Mouse (Mus musculus): ENCODE measurements around the gene Fundc2. TPM values are rescaled to one million over a fixed set of nuclear protein-coding genes. Genes with fewer than 3 reads are reported as not detected.

The Fundc2 gene
- polyA plus RNA-seq (2015; fragmentation: Nextera tagmentation; extraction: Ambion mirVana): 29.5 and 33.5 TPM in 2 replicates

DNA sequence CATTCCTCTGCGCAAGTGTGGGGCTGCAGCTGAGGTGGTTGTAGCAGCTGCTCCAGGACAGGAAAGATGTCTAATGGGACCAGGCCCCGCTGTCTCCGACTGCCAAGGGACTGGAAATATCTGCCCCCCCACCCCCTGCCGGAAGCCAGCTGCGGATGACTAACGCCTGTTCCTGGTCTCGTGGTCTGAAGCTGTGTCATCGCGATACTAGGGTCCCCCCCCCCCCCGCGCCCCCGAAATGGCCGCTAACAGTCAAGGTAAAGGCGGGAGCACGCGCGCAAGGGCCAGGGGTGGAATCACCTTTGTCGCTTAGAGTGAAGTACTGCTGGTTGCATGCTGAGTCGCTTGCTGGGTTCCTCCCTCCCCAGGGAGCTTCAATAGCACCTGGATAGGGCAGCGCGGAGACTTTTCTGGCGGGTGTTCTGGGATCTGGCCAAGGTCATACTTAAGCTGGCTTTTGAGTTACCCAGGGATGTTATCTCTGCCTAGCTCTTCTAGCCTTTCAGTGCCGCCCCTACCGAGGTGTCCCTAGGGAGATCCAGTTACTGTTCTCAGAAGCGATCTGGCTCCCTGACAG, at the start of gene Fundc2, which contains the start of gene F8:
TSS of gene Fundc2 (plus strand) at position 205 of the 577 bp plus-strand sequence.
TSS of gene F8 (minus strand) at position 421 of the 577 bp plus-strand sequence.
- Histone ChIP-seq H3K9ac (ENCODE audit: low read depth, low read length) (peak within 1 kb of the TSS; percentile 68), H3K9me3 (replicated peaks; ENCODE audit: control insufficient read depth, low read length, poor library complexity, severe bottlenecking) (no peaks in the 10 kb centered on the region), H3K4me2 (ENCODE audit: low read length) (peak within 1 kb of the TSS; percentile 52), H3K4me3 (ENCODE audit: low read depth, low read length) (peak within 1 kb of the TSS; percentile 54), H3K27ac (ENCODE audit: low read length) (peak within 1 kb of the TSS; percentile 76), H3K27me3 (ENCODE audit: control insufficient read depth, insufficient read depth, low read depth, low read length) (no peaks in the 10 kb centered on the region), H3K4me1 (ENCODE audit: control insufficient read depth, insufficient read depth, low read length) (no peaks in the 10 kb centered on the region), H3K36me3 (ENCODE audit: control insufficient read depth, insufficient read depth, low read length) (no peaks in the 10 kb centered on the region)
- WGBS: 16% methylated on average over 21 of the region's 25 CpGs
- ATAC-seq: peak; percentile 99

- Histone ChIP-seq H3K4me1 (ENCODE audit: control insufficient read depth, insufficient read depth, low read length) (no peaks in the 10 kb centered on the region), H3K4me3 (ENCODE audit: low read depth, low read length) (no peak overlapping the region), H3K36me3 (ENCODE audit: control insufficient read depth, insufficient read depth, low read length) (no peaks in the 10 kb centered on the region), H3K27me3 (ENCODE audit: control insufficient read depth, insufficient read depth, low read depth, low read length) (no peaks in the 10 kb centered on the region), H3K4me2 (ENCODE audit: low read length) (no peak overlapping the region), H3K9me3 (replicated peaks; ENCODE audit: control insufficient read depth, low read length, poor library complexity, severe bottlenecking) (no peaks in the 10 kb centered on the region), H3K9ac (ENCODE audit: low read depth, low read length) (no peak overlapping the region), H3K27ac (ENCODE audit: low read length) (no peak overlapping the region)
- ATAC-seq: no peak
These were observed 12.0 kb upstream of the Fundc2 start for GRCm38 (mm10) chrX:75370197-75370596.

- Histone ChIP-seq H3K4me1 (ENCODE audit: control insufficient read depth, insufficient read depth, low read length) (no peaks in the 10 kb centered on the region), H3K4me2 (ENCODE audit: low read length) (no peak overlapping the region), H3K9me3 (replicated peaks; ENCODE audit: control insufficient read depth, low read length, poor library complexity, severe bottlenecking) (no peaks in the 10 kb centered on the region), H3K9ac (ENCODE audit: low read depth, low read length) (no peak overlapping the region), H3K27me3 (ENCODE audit: control insufficient read depth, insufficient read depth, low read depth, low read length) (no peaks in the 10 kb centered on the region), H3K36me3 (ENCODE audit: control insufficient read depth, insufficient read depth, low read length) (no peaks in the 10 kb centered on the region), H3K4me3 (ENCODE audit: low read depth, low read length) (no peak overlapping the region), H3K27ac (ENCODE audit: low read length) (no peak overlapping the region)
- no peak for ATAC-seq
- 76% methylated on average over 2 of the region's 2 CpGs for WGBS
These were observed 9.4 kb upstream of the Fundc2 start for GRCm38 (mm10) chrX:75372666-75373425.

DNA sequence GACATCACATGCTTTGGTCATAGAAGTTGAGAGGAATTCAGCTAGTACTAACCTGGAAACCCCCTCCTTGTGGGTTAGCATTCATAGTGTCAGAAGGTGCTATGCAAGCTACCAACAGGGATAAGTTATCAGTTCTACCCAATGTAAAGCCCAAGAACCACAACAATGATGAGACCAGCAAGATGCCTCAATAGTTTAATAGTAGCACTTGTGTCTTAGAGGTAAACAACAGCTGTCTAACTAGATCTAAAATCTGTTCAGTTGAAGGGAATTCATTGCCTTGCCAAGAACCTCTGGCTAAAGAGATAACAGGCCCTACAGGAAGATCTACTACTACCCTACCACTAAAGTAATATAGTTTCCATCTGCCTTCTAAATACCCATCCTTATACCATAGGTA, 5.4 kb upstream of the Fundc2 start:
- no peak overlapping the region for H3K4me3 ChIP-seq (ENCODE audit: low read depth, low read length)
- H3K4me1 ChIP-seq (ENCODE audit: control insufficient read depth, insufficient read depth, low read length): no peaks in the 10 kb centered on the region
- H3K36me3 ChIP-seq (ENCODE audit: control insufficient read depth, insufficient read depth, low read length): no peaks in the 10 kb centered on the region
- H3K4me2 ChIP-seq (ENCODE audit: low read length): no peak overlapping the region
- no peaks in the 10 kb centered on the region for H3K9me3 ChIP-seq (replicated peaks; ENCODE audit: control insufficient read depth, low read length, poor library complexity, severe bottlenecking)
- no peak for ATAC-seq
- no peaks in the 10 kb centered on the region for H3K27me3 ChIP-seq (ENCODE audit: control insufficient read depth, insufficient read depth, low read depth, low read length)
- no peak overlapping the region for H3K27ac ChIP-seq (ENCODE audit: low read length)
- H3K9ac ChIP-seq (ENCODE audit: low read depth, low read length): no peak overlapping the region

DNA sequence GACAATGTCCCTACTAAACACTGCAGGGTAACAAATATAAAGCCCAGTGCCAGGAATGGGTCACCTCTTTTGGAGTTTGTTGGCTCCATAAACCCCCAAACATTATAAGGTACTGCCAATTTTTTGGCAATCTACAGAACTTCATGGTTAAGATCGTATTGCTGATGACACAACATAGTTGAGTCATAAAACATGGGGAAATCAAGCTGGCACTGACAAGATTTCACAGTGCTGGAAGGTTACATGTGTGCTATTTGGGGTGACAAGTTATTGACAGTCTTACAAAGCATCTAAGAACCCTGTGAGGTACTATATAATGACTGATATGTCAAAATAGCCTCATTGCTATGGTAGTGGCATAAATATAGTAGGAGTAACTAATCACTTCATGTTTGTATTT, 1.0 kb upstream of the Fundc2 start:
- Histone ChIP-seq H3K4me1 (ENCODE audit: control insufficient read depth, insufficient read depth, low read length) (no peaks in the 10 kb centered on the region), H3K27ac (ENCODE audit: low read length) (no peak overlapping the region), H3K27me3 (ENCODE audit: control insufficient read depth, insufficient read depth, low read depth, low read length) (no peaks in the 10 kb centered on the region), H3K4me3 (ENCODE audit: low read depth, low read length) (no peak overlapping the region), H3K4me2 (ENCODE audit: low read length) (no peak overlapping the region), H3K9ac (ENCODE audit: low read depth, low read length) (no peak overlapping the region), H3K36me3 (ENCODE audit: control insufficient read depth, insufficient read depth, low read length) (no peaks in the 10 kb centered on the region), H3K9me3 (replicated peaks; ENCODE audit: control insufficient read depth, low read length, poor library complexity, severe bottlenecking) (no peaks in the 10 kb centered on the region)
- 87% methylated on average over 1 of the region's 1 CpGs for WGBS
- no peak for ATAC-seq

GRCm38 (mm10) chrX:75381699-75382098, 500 bp upstream of the Fundc2 start:
- Histone ChIP-seq H3K9me3 (replicated peaks; ENCODE audit: control insufficient read depth, low read length, poor library complexity, severe bottlenecking) (no peaks in the 10 kb centered on the region), H3K27ac (ENCODE audit: low read length) (no peak overlapping the region), H3K36me3 (ENCODE audit: control insufficient read depth, insufficient read depth, low read length) (no peaks in the 10 kb centered on the region), H3K9ac (ENCODE audit: low read depth, low read length) (peak overlapping the region; percentile 68; the same call in 1 of the 2 replicates), H3K4me3 (ENCODE audit: low read depth, low read length) (peak overlapping the region; percentile 54), H3K27me3 (ENCODE audit: control insufficient read depth, insufficient read depth, low read depth, low read length) (no peaks in the 10 kb centered on the region), H3K4me1 (ENCODE audit: control insufficient read depth, insufficient read depth, low read length) (no peaks in the 10 kb centered on the region), H3K4me2 (ENCODE audit: low read length) (peak overlapping the region; percentile 52; the same call in 1 of the 2 replicates)
- 72% methylated on average over 5 of the region's 5 CpGs for WGBS
- peak; percentile 46; the same call in 1 of the 2 replicates for ATAC-seq

- Histone ChIP-seq H3K9ac (ENCODE audit: low read depth, low read length) (no peak overlapping the region), H3K4me3 (ENCODE audit: low read depth, low read length) (no peak overlapping the region), H3K9me3 (replicated peaks; ENCODE audit: control insufficient read depth, low read length, poor library complexity, severe bottlenecking) (no peaks in the 10 kb centered on the region), H3K27me3 (ENCODE audit: control insufficient read depth, insufficient read depth, low read depth, low read length) (no peaks in the 10 kb centered on the region), H3K27ac (ENCODE audit: low read length) (no peak overlapping the region), H3K36me3 (ENCODE audit: control insufficient read depth, insufficient read depth, low read length) (no peaks in the 10 kb centered on the region), H3K4me2 (ENCODE audit: low read length) (no peak overlapping the region), H3K4me1 (ENCODE audit: control insufficient read depth, insufficient read depth, low read length) (no peaks in the 10 kb centered on the region)
- WGBS: 92% methylated on average over 1 of the region's 1 CpGs
- ATAC-seq: no peak
These were observed 17.3 kb downstream of the Fundc2 start for GRCm38 (mm10) chrX:75399471-75399870.

DNA sequence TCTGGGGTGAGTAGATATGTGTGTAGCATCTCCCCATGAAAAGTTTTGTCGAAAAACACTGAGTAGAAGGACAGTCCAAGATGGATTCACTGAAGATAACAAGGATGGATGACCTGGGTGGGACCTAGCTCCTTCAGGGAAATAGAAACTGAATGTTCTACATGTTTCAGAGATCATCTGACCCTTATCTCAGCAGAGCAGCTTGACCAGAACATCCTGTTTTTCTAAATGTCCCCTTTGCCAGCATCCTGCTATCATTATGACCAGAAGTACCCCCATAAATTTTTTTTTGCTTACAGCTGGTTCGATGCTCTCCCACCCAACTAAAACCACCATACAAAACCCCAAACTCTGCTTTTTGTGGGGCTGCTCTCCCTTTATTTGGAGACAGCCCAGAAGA, 20.5 kb downstream of the Fundc2 start:
- no peaks in the 10 kb centered on the region for H3K27me3 ChIP-seq (ENCODE audit: control insufficient read depth, insufficient read depth, low read depth, low read length)
- no peaks in the 10 kb centered on the region for H3K36me3 ChIP-seq (ENCODE audit: control insufficient read depth, insufficient read depth, low read length)
- no peak overlapping the region for H3K27ac ChIP-seq (ENCODE audit: low read length)
- no peak overlapping the region for H3K9ac ChIP-seq (ENCODE audit: low read depth, low read length)
- H3K4me1 ChIP-seq (ENCODE audit: control insufficient read depth, insufficient read depth, low read length): no peaks in the 10 kb centered on the region
- no peak overlapping the region for H3K4me3 ChIP-seq (ENCODE audit: low read depth, low read length)
- no peak for ATAC-seq
- WGBS: 75% methylated on average over 2 of the region's 2 CpGs
- no peaks in the 10 kb centered on the region for H3K9me3 ChIP-seq (replicated peaks; ENCODE audit: control insufficient read depth, low read length, poor library complexity, severe bottlenecking)
- H3K4me2 ChIP-seq (ENCODE audit: low read length): no peak overlapping the region

- no peaks in the 10 kb centered on the region for H3K36me3 ChIP-seq (ENCODE audit: control insufficient read depth, insufficient read depth, low read length)
- no peak overlapping the region for H3K9ac ChIP-seq (ENCODE audit: low read depth, low read length)
- no peak overlapping the region for H3K4me3 ChIP-seq (ENCODE audit: low read depth, low read length)
- no peak for ATAC-seq
- H3K4me2 ChIP-seq (ENCODE audit: low read length): no peak overlapping the region
- H3K27me3 ChIP-seq (ENCODE audit: control insufficient read depth, insufficient read depth, low read depth, low read length): no peaks in the 10 kb centered on the region
- H3K9me3 ChIP-seq (replicated peaks; ENCODE audit: control insufficient read depth, low read length, poor library complexity, severe bottlenecking): no peaks in the 10 kb centered on the region
- H3K4me1 ChIP-seq (ENCODE audit: control insufficient read depth, insufficient read depth, low read length): no peaks in the 10 kb centered on the region
- no peak overlapping the region for H3K27ac ChIP-seq (ENCODE audit: low read length)
These were observed 21.2 kb downstream of the Fundc2 start for GRCm38 (mm10) chrX:75403350-75403749.
